Mouse (Mus musculus) kidney, postnatal 10 days (tissue): ENCODE data around the gene Cyp4f14.
"Not testable (repeated sequence)": the region's sequence is repeated elsewhere in the genome, so short reads cannot be mapped to it uniquely, and the experiment has no call there.

Experiments
- DNase-seq: peaks from one replicate; pipeline ENCODE4 v3.0.0; 2021; ENCODE audit warnings: mixed read lengths

Gene Cyp4f14

DNA sequence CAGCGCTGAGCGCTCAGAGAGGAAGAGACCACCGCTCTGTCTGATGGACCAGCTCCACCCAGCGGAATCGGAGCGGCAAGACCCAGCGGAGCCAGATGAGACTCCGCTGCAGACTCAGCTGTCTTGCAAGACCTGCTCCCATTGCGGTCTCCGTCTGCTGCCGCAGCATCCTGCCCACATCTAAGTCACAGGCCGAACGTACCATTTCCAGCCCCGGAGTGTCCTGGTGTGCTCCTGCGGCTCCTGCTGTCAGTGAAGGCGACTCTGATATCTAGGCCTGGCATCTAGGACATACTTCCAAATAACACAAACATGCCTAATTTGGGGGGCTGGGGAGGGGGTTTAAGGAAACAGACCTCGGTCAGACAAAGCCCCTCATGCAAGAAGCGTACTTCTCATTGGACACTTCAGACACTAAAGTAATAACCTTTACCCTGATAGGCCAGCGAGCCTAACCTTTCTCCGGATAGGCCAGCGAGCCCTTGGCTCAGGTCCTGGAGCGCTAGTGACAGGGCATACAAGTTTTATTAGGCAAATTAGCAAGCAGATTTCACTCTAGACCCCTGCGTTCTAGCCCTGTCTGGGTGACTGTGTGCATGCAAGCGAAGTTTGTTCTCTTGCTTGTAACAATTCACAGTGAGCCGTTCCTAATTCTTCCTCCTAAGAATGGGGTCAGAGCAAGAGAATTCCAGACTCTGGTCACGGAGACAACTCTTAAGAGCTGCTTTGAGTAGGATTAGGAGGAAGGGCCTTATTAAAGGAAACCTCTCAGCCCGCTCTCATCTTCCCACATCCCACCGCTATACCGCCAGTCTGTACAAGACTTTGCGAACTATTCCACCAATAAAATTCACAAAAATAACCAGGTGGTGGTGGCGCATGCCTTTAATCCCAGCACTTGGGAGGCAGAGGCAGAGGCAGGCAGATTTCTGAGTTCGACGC lies 25.6 kb downstream of the Cyp4f14 start, which contains the start of gene Zfp870:
TSS of gene Zfp870 (minus strand) at position 404 of the 942 bp plus-strand sequence.
- DNase-seq, result peak; percentile 89

DNA sequence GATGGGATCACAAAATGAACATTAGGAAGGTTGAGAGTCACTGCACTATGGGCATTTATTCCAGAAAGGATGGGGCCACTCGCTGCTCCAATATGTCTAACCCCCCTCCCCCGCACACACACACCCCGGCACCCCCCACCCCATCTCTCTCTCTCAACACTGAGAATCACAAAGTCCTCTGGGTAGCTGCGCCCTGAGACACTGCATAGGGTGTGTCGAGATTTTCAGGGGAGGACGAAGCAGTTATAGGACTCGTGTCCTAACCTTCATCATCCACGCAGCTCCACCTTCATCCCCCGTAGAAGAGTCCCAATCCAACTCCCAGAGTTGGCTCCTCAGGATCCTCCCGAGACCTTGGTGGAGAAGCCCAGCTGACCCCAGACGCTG lies 26.3 kb downstream of the Cyp4f14 start:
- no peak for DNase-seq

DNA sequence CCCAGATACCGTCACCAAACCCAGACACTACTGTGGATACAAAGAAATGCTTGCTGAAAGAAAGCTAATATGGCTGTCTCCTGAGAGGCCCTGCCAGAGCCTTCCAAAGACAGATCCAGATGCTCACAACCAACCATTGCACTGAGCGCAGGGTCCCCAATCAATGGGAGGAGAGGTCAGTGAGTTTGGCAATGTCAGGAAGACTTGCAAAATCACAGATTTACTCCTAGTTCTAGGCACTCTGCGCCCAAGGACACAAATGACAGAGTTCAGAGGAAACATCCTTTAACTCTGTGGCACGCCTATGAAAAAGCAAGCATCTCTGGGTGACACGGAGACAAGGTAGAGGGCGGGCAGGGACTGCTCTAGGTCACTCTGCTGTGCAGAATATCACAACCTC lies 27.5 kb downstream of the Cyp4f14 start:
- no peak for DNase-seq

DNA sequence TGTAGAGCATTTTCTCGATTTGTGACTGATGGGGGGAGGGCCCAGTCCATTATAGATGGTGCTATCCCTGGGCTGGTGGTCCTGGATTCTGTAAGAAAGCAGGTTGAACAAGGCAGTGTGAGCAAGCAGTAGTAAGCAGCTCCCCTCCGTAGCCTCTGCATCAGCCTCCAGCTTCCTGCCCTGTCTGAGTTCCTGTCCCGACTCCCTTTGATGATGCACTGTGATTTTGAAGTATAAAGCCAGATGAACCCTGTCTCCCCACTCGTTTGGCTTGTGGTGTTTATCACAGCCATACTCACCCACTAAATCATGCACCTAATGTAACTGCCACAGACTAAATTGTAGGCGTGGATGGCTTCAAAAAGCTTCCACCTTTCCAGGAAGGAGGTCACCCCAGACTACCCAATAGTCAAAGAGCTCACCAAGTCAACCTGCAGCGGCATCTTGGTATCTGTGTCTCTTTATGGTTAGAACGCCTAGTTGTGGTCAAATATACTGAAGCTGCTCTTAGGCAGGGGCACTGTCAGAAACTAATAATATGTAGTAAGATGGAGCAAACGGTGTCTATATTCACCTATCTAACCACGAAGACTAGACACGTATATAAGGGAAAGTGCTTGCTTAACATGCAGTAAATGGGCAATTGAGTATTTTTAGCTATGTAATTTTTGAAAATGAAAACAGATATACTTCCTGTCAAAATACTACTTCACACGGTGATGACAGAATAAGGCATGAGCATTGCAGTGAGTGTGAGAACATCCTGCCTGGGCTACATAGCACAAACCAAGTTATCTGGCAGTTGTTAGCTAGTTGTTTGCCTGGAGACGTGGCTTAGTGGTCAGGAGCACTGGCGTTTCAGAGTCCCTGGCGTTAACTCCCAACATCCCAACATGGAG lies 36.6 kb downstream of the Cyp4f14 start:
- no peak for DNase-seq

DNA sequence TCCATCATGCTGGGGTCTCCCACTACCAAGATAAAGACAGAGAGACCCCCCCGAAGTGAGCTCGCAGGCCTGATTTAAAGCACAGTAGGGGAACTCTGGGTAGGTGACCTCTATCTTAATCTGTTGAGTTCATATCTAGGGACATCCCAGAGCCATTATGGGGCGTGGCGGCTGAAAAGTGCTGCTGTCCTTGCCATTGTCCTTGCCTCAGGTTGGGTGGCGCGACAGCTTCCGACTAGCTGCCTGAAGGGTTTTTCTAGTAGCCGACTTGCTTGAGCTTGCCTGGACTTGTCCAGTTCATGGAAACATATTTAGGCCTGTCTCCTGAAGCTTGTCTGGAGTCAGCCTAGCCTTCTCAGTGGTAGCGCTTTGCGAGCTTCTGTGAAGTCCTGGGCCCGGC lies 38.4 kb downstream of the Cyp4f14 start:
- DNase-seq, result no peak

DNA sequence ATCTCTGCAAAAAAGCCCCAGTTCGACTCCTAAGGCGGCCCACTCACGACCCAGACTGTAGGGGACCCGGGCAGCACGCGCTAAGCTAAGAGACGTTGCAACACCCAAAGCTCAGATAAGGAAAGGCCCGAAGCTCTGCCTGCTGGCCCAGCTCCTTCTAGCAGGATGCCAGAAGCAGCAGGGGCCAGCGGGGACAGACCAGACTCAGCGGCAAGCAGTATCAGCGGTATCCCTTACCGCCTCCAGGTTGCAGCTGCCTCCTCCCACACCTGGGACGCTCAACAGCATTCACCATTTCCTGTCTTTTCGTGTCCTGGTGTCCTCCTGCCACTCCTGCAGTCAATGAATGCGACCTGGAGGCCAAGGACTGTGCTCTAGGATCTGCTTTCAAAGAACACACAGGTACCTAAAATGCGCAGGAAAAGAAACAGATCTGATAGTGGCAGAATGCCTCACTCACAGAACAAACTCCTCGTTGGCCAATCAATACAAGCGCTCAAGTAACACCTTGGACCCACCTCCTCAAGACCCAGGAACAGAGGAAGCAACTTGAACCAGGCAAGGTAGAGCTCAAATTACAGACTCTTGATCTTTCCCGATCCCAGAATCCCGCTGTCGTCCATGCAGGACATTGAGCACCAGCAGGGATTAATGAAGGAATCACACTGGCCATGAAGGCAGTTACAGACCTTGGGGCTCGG lies 39.5 kb downstream of the Cyp4f14 start:
- no peak for DNase-seq

DNA sequence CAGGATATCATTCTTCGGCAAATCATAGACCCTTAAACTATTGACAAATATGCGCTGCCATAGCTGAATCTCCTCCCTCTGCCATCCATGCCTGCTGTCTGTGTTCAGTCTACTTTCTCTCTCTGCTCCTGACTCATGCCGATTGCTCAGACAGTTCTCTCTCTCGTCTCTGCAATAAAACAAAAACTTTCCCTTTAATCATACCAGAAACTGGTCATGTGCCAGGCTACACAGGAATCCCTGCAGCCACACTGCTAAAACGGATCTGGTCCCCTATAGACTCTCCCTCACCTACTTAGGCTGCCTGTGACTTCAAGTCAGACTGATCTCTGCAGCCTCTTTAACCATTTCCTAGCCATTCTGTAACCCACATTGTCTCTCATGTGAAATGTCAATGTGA lies 44.4 kb downstream of the Cyp4f14 start:
- no peak for DNase-seq

DNA sequence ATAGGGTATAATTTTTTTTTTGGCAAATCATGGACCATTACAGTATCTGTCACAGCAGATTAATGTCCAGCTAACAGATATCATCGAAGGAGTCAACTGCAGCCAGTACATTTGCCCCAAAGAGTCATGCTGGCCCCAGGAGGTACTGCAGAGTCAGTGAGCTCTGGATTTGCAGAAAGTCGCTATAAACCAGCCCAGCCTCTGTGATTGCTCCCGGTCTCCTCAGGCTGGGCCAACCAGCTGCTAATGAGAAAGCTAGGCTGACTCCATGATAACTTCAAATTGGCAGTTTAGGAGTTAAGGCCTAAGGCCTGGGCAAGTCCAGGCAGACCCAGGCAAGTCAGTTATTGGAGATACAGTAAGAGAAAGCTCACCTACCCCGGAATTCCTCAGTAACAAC lies 45.1 kb downstream of the Cyp4f14 start:
- no peak for DNase-seq

DNA sequence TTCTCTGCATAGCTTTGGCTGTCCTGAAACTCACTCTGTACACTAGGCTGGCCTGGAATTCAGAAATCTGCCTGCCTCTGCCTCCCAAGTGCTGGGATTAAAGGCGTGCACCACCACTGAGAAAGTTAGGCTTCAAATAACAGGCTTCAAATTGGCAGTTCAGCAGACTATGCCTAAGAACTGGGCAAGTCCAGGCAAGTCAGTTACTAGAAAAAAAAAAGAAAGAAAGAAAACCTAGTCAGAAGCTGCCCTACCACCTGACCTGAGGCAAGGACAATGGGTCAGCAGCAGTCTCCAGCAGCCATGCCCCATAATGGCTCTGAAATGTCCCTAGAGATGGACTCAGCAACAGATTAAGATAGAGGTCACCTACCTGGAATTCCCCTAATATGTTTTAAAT lies 45.7 kb downstream of the Cyp4f14 start:
- no peak for DNase-seq

DNA sequence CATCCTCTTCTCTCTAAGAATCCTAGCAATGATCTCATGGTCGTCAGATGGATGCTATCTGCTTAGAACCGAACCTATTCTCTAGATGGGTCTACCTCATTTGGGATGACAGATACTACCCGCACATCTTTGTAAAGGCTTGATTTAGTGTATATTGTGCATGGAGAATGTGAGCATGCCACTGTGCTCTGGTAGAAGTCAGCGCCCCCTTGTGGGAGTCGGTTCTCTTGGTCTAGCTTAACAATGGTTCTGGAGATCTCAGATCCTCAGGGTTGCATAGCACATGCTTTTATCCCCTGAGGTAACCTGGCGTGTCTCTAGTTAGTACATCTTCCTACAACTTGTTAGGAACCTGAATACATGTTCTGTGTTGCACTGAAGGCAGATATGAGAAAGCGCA lies 49.9 kb downstream of the Cyp4f14 start:
- not testable (repeated sequence) for DNase-seq

DNA sequence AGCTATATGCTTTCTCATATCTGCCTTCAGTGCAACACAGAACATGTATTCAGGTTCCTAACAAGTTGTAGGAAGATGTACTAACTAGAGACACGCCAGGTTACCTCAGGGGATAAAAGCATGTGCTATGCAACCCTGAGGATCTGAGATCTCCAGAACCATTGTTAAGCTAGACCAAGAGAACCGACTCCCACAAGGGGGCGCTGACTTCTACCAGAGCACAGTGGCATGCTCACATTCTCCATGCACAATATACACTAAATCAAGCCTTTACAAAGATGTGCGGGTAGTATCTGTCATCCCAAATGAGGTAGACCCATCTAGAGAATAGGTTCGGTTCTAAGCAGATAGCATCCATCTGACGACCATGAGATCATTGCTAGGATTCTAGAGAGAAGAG lies 60.4 kb downstream of the Cyp4f14 start:
- not testable (repeated sequence) for DNase-seq
